Mouse (Mus musculus): ENCODE results near the gene Serpinb9g. TPM values are rescaled to one million over a fixed set of nuclear protein-coding genes. Genes with fewer than 3 reads are reported as not detected.
"Not testable (repeated sequence)": the region's sequence is repeated elsewhere in the genome, so short reads cannot be mapped to it uniquely, and the experiment has no call there.

Serpinb9g gene
- not detected in 2 replicates for polyA plus RNA-seq (2015; fragmentation: Nextera tagmentation; extraction: Ambion mirVana)

GRCm38 (mm10) chr13:33484490-33484889 lies at the start of gene Serpinb9g:
Gene Serpinb9g, plus strand, starts transcription at chr13:33484790.
- not testable (repeated sequence) for ATAC-seq (replicated peaks; ENCODE audit: low FRiP score); H3K4me1 ChIP-seq; H3K9ac ChIP-seq; H3K9me3 ChIP-seq (replicated peaks); H3K4me3 ChIP-seq (replicated peaks); H3K27me3 ChIP-seq; H3K36me3 ChIP-seq; H3K4me2 ChIP-seq; H3K27ac ChIP-seq
- WGBS, result 82% methylated on average over 4 of the region's 4 CpGs

GRCm38 (mm10) chr13:33483872-33484271 lies 718 bp upstream of the Serpinb9g start:
- H3K4me1 ChIP-seq; ATAC-seq (replicated peaks; ENCODE audit: low FRiP score); H3K36me3 ChIP-seq; H3K27ac ChIP-seq; H3K9me3 ChIP-seq (replicated peaks); H3K27me3 ChIP-seq; H3K9ac ChIP-seq; H3K4me3 ChIP-seq (replicated peaks); H3K4me2 ChIP-seq: not testable (repeated sequence)
- WGBS, result 85% methylated on average over 3 of the region's 3 CpGs

GRCm38 (mm10) chr13:33524629-33525028 lies 40.0 kb downstream of the Serpinb9g start:
- Histone ChIP-seq H3K9me3 (replicated peaks) (peaks cover 3% of the 10 kb centered on the region; the same call in 1 of the 2 replicates), H3K27ac (no peak overlapping the region), H3K27me3 (no peaks in the 10 kb centered on the region), H3K36me3 (no peaks in the 10 kb centered on the region), H3K4me1 (no peaks in the 10 kb centered on the region), H3K4me2 (no peak overlapping the region), H3K4me3 (replicated peaks) (no peak overlapping the region), H3K9ac (no peak overlapping the region)
- no peak for ATAC-seq (replicated peaks; ENCODE audit: low FRiP score)

GRCm38 (mm10) chr13:33532814-33533213 lies 48.2 kb downstream of the Serpinb9g start:
- no peak overlapping the region for H3K9ac ChIP-seq
- ATAC-seq (replicated peaks; ENCODE audit: low FRiP score), result no peak
- H3K36me3 ChIP-seq, result no peaks in the 10 kb centered on the region
- H3K4me1 ChIP-seq, result no peaks in the 10 kb centered on the region
- H3K27ac ChIP-seq, result no peak overlapping the region
- H3K9me3 ChIP-seq (replicated peaks), result no peaks in the 10 kb centered on the region
- H3K4me3 ChIP-seq (replicated peaks), result no peak overlapping the region
- no peaks in the 10 kb centered on the region for H3K27me3 ChIP-seq
- H3K4me2 ChIP-seq, result no peak overlapping the region

Other genes with a start within 250 kb of the Serpinb9g start
- not detected in 2 replicates for gene Serpinb9e, start 235.2 kb upstream of the Serpinb9g start, polyA plus RNA-seq (2015; fragmentation: Nextera tagmentation; extraction: Ambion mirVana)
- gene Serpinb9f, start 160.7 kb upstream of the Serpinb9g start, polyA plus RNA-seq (2015; fragmentation: Nextera tagmentation; extraction: Ambion mirVana), result not detected in 2 replicates
- not detected in 2 replicates for gene Gm11397, start 89.0 kb upstream of the Serpinb9g start, polyA plus RNA-seq (2015; fragmentation: Nextera tagmentation; extraction: Ambion mirVana)
- not detected in 2 replicates for gene Serpinb6d, start 176.6 kb downstream of the Serpinb9g start, polyA plus RNA-seq (2015; fragmentation: Nextera tagmentation; extraction: Ambion mirVana)

Data from kidney, embryonic 15.5 days (tissue).